Mouse (Mus musculus) CH12.LX (cell line): ENCODE measurements around the gene Cd8b1. TPM values are rescaled to one million over a fixed set of nuclear protein-coding genes. Genes with fewer than 3 reads are reported as not detected.
A peak's percentile ranks its signal among the peaks of the same experiment; 100 is the strongest.

ENCODE experiments used
- DNase-seq: peaks from one replicate; pipeline ENCODE4 v3.0.0-alpha.2; 2013; ENCODE audit errors: extremely low read depth
- H3K27ac ChIP-seq: 2 replicates; pipeline ENCODE4 v1.5.1; 2012; ENCODE audit warnings: low read depth, mild to moderate bottlenecking, control low read depth, moderate library complexity; ENCODE audit not compliant: insufficient read depth
- H3K27me3 ChIP-seq: replicated peaks from 2 replicates; pipeline ENCODE3; 2012; ENCODE audit warnings: inconsistent platforms
- H3K36me3 ChIP-seq, 2 experiments: replicated peaks in 1 of 2; 2 replicates each; pipeline versions ENCODE3 to v1.6.1; 2012; ENCODE audit warnings: inconsistent platforms in 1 of 2, low read length in 1 of 2, mild to moderate bottlenecking in 1 of 2, mixed read lengths in 1 of 2, moderate library complexity in 1 of 2; ENCODE audit not compliant: control insufficient read depth in 1 of 2, insufficient read depth in 1 of 2
- H3K4me1 ChIP-seq, 2 experiments: 2 replicates each; pipeline ENCODE4 v1.6.1; 2012; ENCODE audit warnings: inconsistent platforms in 1 of 2, moderate library complexity in 1 of 2; ENCODE audit not compliant: insufficient read depth in 2 of 2, control insufficient read depth in 1 of 2
- H3K4me2 ChIP-seq: 2 replicates; pipeline ENCODE4 v1.6.1; 2012; ENCODE audit warnings: low read depth, mild to moderate bottlenecking, control low read depth; ENCODE audit not compliant: poor library complexity, insufficient read depth, severe bottlenecking
- H3K4me3 ChIP-seq, 3 experiments: fragments of 150-350 bp in 1 of 3; sonication (generic) in 1 of 3; replicated peaks in 1 of 3; 2 replicates each; pipeline versions ENCODE3 to v1.5.1; 2011 to 2012; ENCODE audit warnings: low read depth in 2 of 3, low read length in 2 of 3, mild to moderate bottlenecking in 2 of 3, moderate library complexity in 2 of 3, control low read depth in 1 of 3, improper control_type of control experiment in 1 of 3, inconsistent platforms in 1 of 3, mixed read lengths in 1 of 3; ENCODE audit not compliant: poor library complexity in 1 of 3
- H3K79me2 ChIP-seq: replicated peaks from 2 replicates; pipeline ENCODE4 v1.6.1; 2012; ENCODE audit warnings: mild to moderate bottlenecking, moderate library complexity; ENCODE audit not compliant: control insufficient read depth, poor library complexity, insufficient read depth, severe bottlenecking; ENCODE audit errors: extremely low read depth
- H3K9ac ChIP-seq: 2 replicates; pipeline ENCODE4 v1.6.1; 2012; ENCODE audit warnings: low read depth, mild to moderate bottlenecking, control low read depth, moderate library complexity; ENCODE audit not compliant: insufficient read depth
- H3K9me3 ChIP-seq: replicated peaks from 2 replicates; pipeline ENCODE3; 2012; ENCODE audit warnings: low read length, inconsistent platforms, mixed read lengths
- BHLHE40 ChIP-seq: IDR thresholded peaks from 2 replicates; pipeline ENCODE4 v1.6.1; 2011; ENCODE audit warnings: mild to moderate bottlenecking, low read depth, low read length, improper control_type of control experiment
- ELF1 ChIP-seq: IDR thresholded peaks from 2 replicates; pipeline ENCODE4 v1.6.1; 2014; ENCODE audit warnings: low read depth, mild to moderate bottlenecking, inconsistent platforms, low read length, improper control_type of control experiment
- EP300 ChIP-seq: IDR thresholded peaks from 2 replicates; pipeline ENCODE4 v1.6.1; 2011; ENCODE audit warnings: low read length, improper control_type of control experiment
- IRF4 ChIP-seq: IDR thresholded peaks from 2 replicates; pipeline ENCODE4 v1.6.1; 2014; ENCODE audit warnings: low read depth, mild to moderate bottlenecking, inconsistent platforms, low read length, improper control_type of control experiment
- MAFK ChIP-seq: IDR thresholded peaks from 2 replicates; pipeline ENCODE4 v1.6.1; 2011; ENCODE audit warnings: low read length, improper control_type of control experiment; ENCODE audit not compliant: insufficient replicate concordance
- MEF2A ChIP-seq: IDR thresholded peaks from 2 replicates; pipeline ENCODE4 v1.6.1; 2014; ENCODE audit warnings: low read depth, mild to moderate bottlenecking, inconsistent platforms, low read length, improper control_type of control experiment, borderline replicate concordance
- MYC ChIP-seq: IDR thresholded peaks from 2 replicates; pipeline ENCODE4 v1.6.1; 2011; ENCODE audit warnings: low read depth, mild to moderate bottlenecking, improper control_type of control experiment, low read length
- NELFE ChIP-seq: IDR thresholded peaks from 2 replicates; pipeline ENCODE4 v1.6.1; 2011; ENCODE audit warnings: low read depth, low read length, improper control_type of control experiment
- RCOR1 ChIP-seq: conservative IDR thresholded peaks from 2 replicates; pipeline ENCODE4 v1.6.1; 2012; ENCODE audit warnings: low read depth, mild to moderate bottlenecking, inconsistent platforms, low read length, improper control_type of control experiment
- SIN3A ChIP-seq: IDR thresholded peaks from 2 replicates; pipeline ENCODE4 v1.6.1; 2012; ENCODE audit warnings: low read length, improper control_type of control experiment, inconsistent platforms
- TBP ChIP-seq: conservative IDR thresholded peaks from 2 replicates; pipeline ENCODE4 v1.6.1; 2011; ENCODE audit warnings: low read depth, low read length, improper control_type of control experiment
- TCF12 ChIP-seq: IDR thresholded peaks from 2 replicates; pipeline ENCODE4 v1.6.1; 2014; ENCODE audit warnings: low read depth, mild to moderate bottlenecking, inconsistent platforms, low read length, improper control_type of control experiment
- UBTF ChIP-seq: IDR thresholded peaks from 2 replicates; pipeline ENCODE4 v1.6.1; 2012; ENCODE audit warnings: low read depth, mild to moderate bottlenecking, inconsistent platforms, low read length, improper control_type of control experiment, moderate library complexity
- USF1 ChIP-seq: IDR thresholded peaks from 2 replicates; pipeline ENCODE4 v1.6.1; 2014; ENCODE audit warnings: low read depth, mild to moderate bottlenecking, inconsistent platforms, low read length, improper control_type of control experiment
- USF2 ChIP-seq: conservative IDR thresholded peaks from 2 replicates; pipeline ENCODE4 v1.6.1; 2011; ENCODE audit warnings: low read depth, low read length, improper control_type of control experiment
- dilution Hi-C: fragments of 300-500 bp; cut with MboI; formaldehyde crosslinking; loops from 2 replicates; pipeline ENCODE4 v1.14.3; 2020; ENCODE audit warnings: low sequenced_read_pairs; ENCODE audit not compliant: extremely low pct_unique_long_range_greater_than_20kb, extremely low pct_ligation_motif_present
- in situ Hi-C: fragments of 300-500 bp; cut with MboI; formaldehyde crosslinking; loops from 3 replicates; pipeline ENCODE4 v1.14.3; 2019; ENCODE audit warnings: low sequenced_read_pairs, low pct_ligation_motif_present, low pct_unique_long_range_greater_than_20kb, mixed read lengths
- polyA plus RNA-seq: library from polyadenylated mRNA; unstranded; fragments of >175 nt; gene quantifications from 2 replicates; pipeline ENCODE4 v1.2.1, GENCODE M21; 2012; ENCODE audit warnings: low read depth; ENCODE audit not compliant: insufficient read length
- total RNA-seq, 2 experiments: library from RNA; depleted of rRNA; stranded (reverse); fragments of 300-350 nt in 1 of 2; fragments of >200 nt in 1 of 2; gene quantifications; 2 replicates each; pipeline ENCODE4 v1.2.3; 2012 to 2014

Gene Cd8b1
- total and polyA plus RNA-seq, 3 experiments, result 0.25 to 0.51 (median 0.30) TPM

GRCm38 (mm10) chr6:71360221-71360620 is 37.6 kb downstream of the Cd8b1 start:
- DNase-seq, result no peak
- no peaks in the 10 kb centered on the region for H3K9me3 ChIP-seq
- no peak overlapping the region; the same call in 1 of the 2 replicates for H3K4me2 ChIP-seq
- dilution Hi-C loops (no loop called here), in situ Hi-C loops (no loop called here)
- H3K79me2 ChIP-seq, result no peaks in the 10 kb centered on the region
- no peaks in the 10 kb centered on the region for H3K36me3 ChIP-seq
- TF ChIP-seq ELF1 (no peak), TCF12 (no peak), EP300 (no peak), SIN3A (no peak), MAFK (no peak), MEF2A (no peak), NELFE (no peak), USF1 (no peak)
- no peak overlapping the region for H3K4me3 ChIP-seq
- H3K27me3 ChIP-seq, result no peaks in the 10 kb centered on the region
- H3K27ac ChIP-seq, result no peak overlapping the region
- H3K4me1 ChIP-seq, result peaks cover 4 to 16% of the 10 kb centered on the region in 2 experiments
- no peak overlapping the region for H3K9ac ChIP-seq

GRCm38 (mm10) chr6:71360751-71361150 is 38.2 kb downstream of the Cd8b1 start:
- Histone ChIP-seq H3K4me2 (peak overlapping the region; percentile 55), H3K79me2 (no peaks in the 10 kb centered on the region), H3K27ac (no peak overlapping the region), H3K4me3 (no peak overlapping the region), H3K27me3 (no peaks in the 10 kb centered on the region), H3K9ac (no peak overlapping the region), H3K4me1 (peaks cover 4 to 16% of the 10 kb centered on the region in 2 experiments), H3K36me3 (no peaks in the 10 kb centered on the region), H3K9me3 (no peaks in the 10 kb centered on the region)
- dilution Hi-C loops, result no loop called here
- in situ Hi-C loops, result no loop called here
- TF ChIP-seq UBTF (no peak), MYC (no peak), RCOR1 (no peak), BHLHE40 (no peak), USF2 (no peak), TBP (no peak)
- TF ChIP-seq, all 38 proteins: peak for 0
- DNase-seq, result no peak

- H3K27me3 ChIP-seq, result no peaks in the 10 kb centered on the region
- no peak for TF ChIP-seq IRF4
- TF ChIP-seq, all 38 proteins: peak for 0
- Histone ChIP-seq H3K27ac (no peak overlapping the region), H3K9ac (no peak overlapping the region), H3K4me1 (peaks cover 4 to 16% of the 10 kb centered on the region in 2 experiments), H3K79me2 (no peaks in the 10 kb centered on the region), H3K4me2 (peak overlapping the region; percentile 55; the same call in 1 of the 2 replicates), H3K4me3 (no peak overlapping the region), H3K36me3 (no peaks in the 10 kb centered on the region), H3K9me3 (no peaks in the 10 kb centered on the region)
- dilution Hi-C loops, result no loop called here
- DNase-seq, result no peak
- in situ Hi-C loops, result no loop called here
Measured at GRCm38 (mm10) chr6:71361156-71361670, 38.6 kb downstream of the Cd8b1 start.
